Mouse (Mus musculus): Measurements from ENCODE around the gene Phrf1.

Gene Phrf1

GRCm38 (mm10) chr7:141292583-141293388, 64.2 kb downstream of the Phrf1 start:
- DNase-seq (ENCODE audit: low spot score in 2 of 2): no peak

GRCm38 (mm10) chr7:141293852-141294471, 65.4 kb downstream of the Phrf1 start:
- DNase-seq (ENCODE audit: low spot score in 2 of 2): no peak

GRCm38 (mm10) chr7:141294479-141294878, 65.9 kb downstream of the Phrf1 start:
- DNase-seq (ENCODE audit: low spot score in 2 of 2): no peak

GRCm38 (mm10) chr7:141297926-141298650, 69.5 kb downstream of the Phrf1 start:
- no peak for DNase-seq (ENCODE audit: low spot score in 2 of 2)

GRCm38 (mm10) chr7:141299175-141299574, 70.6 kb downstream of the Phrf1 start:
- no peak for DNase-seq (ENCODE audit: low spot score in 2 of 2)

- DNase-seq (ENCODE audit: low spot score in 2 of 2): no peak
Measured at GRCm38 (mm10) chr7:141301386-141301785, 72.8 kb downstream of the Phrf1 start.

GRCm38 (mm10) chr7:141302702-141303268, 74.2 kb downstream of the Phrf1 start:
- no peak for DNase-seq (ENCODE audit: low spot score in 2 of 2)

GRCm38 (mm10) chr7:141304537-141304936, 76.0 kb downstream of the Phrf1 start:
- DNase-seq (ENCODE audit: low spot score in 2 of 2): no peak
